Mouse (Mus musculus) ovary, postnatal 36 days (tissue): ENCODE measurements around the gene Gm9046.
"Not testable (repeated sequence)": the region's sequence is repeated elsewhere in the genome, so short reads cannot be mapped to it uniquely, and the experiment has no call there.

Source experiments
- DNase-seq: peaks from one replicate; pipeline ENCODE4 v3.0.0; 2022; ENCODE audit warnings: low spot score, mixed read lengths

Gm9046 gene

GRCm38 (mm10) chr10:118343155-118343554 is at the start of gene Gm9046:
TSS of gene Gm9046 (minus strand) at chr10:118343255.
- not testable (repeated sequence) for DNase-seq

GRCm38 (mm10) chr10:118370443-118370842 is 27.4 kb upstream of the Gm9046 start:
- peak; percentile 74 for DNase-seq

GRCm38 (mm10) chr10:118369518-118369917 is 26.5 kb upstream of the Gm9046 start:
- DNase-seq = no peak

GRCm38 (mm10) chr10:118354005-118354404 is 10.9 kb upstream of the Gm9046 start, which contains the start of gene Gm9049:
TSS of gene Gm9049 (minus strand) at chr10:118354105.
- not testable (repeated sequence) for DNase-seq

- not testable (repeated sequence) for DNase-seq
These were observed 5.5 kb upstream of the Gm9046 start, which contains the start of gene Gm9048 for GRCm38 (mm10) chr10:118348579-118348978. TSS of gene Gm9048 (minus strand) at chr10:118348679.

- DNase-seq = not testable (repeated sequence)
These were observed 5.3 kb downstream of the Gm9046 start, which contains the start of gene Gm9045 for GRCm38 (mm10) chr10:118337731-118338130. TSS of gene Gm9045 (minus strand) at chr10:118337831.

GRCm38 (mm10) chr10:118332308-118332707 is 10.7 kb downstream of the Gm9046 start, which contains the start of gene Gm9044:
TSS of gene Gm9044 (minus strand) at chr10:118332408.
- not testable (repeated sequence) for DNase-seq

- not testable (repeated sequence) for DNase-seq
These were observed 16.2 kb downstream of the Gm9046 start, which contains the start of gene Gm9040 for GRCm38 (mm10) chr10:118326869-118327268. TSS of gene Gm9040 (minus strand) at chr10:118326969.

GRCm38 (mm10) chr10:118319024-118319423 is 24.0 kb downstream of the Gm9046 start:
- no peak for DNase-seq

- DNase-seq = not testable (repeated sequence)
These were observed 40.9 kb downstream of the Gm9046 start for GRCm38 (mm10) chr10:118302133-118302532.

- DNase-seq = no peak
These were observed 48.1 kb downstream of the Gm9046 start, which contains the start of gene Iltifb for GRCm38 (mm10) chr10:118294938-118295337. TSS of gene Iltifb (minus strand) at chr10:118295038.
